Mouse (Mus musculus): ENCODE data around the gene Akr1e1. TPM values are rescaled to one million over a fixed set of nuclear protein-coding genes. Genes with fewer than 3 reads are reported as not detected.
"Not testable (repeated sequence)": the region's sequence is repeated elsewhere in the genome, so short reads cannot be mapped to it uniquely, and the experiment has no call there.

The Akr1e1 gene
- total and polyA plus RNA-seq, 2 experiments from 2014 or later: 10.0 to 31.8 TPM

- WGBS: 91% methylated on average over 4 of the region's 4 CpGs
- DNase-seq (no peak), ATAC-seq (no peak)
- Histone ChIP-seq H3K36me3 (ENCODE audit: insufficient read depth) (no peaks in the 10 kb centered on the region; the same call in 1 of the 2 replicates), H3K4me2 (ENCODE audit: low read depth) (no peak overlapping the region), H3K27ac (ENCODE audit: low read depth, low read length) (no peak overlapping the region), H3K9me3 (ENCODE audit: low read length) (no peaks in the 10 kb centered on the region), H3K27me3 (ENCODE audit: insufficient read depth, low read length) (no peaks in the 10 kb centered on the region), H3K4me1 (ENCODE audit: insufficient read depth) (no peaks in the 10 kb centered on the region), H3K9ac (no peak overlapping the region), H3K4me3 (ENCODE audit: low read depth, low read length) (no peak overlapping the region)
- no peak for TF ChIP-seq CTCF (IDR thresholded peaks at IDR 0.05; ENCODE audit: low read depth)
Measured at GRCm38 (mm10) chr13:4606821-4607220, 2.2 kb downstream of the Akr1e1 start.

GRCm38 (mm10) chr13:4603431-4603830 is 5.5 kb downstream of the Akr1e1 start:
- H3K27ac ChIP-seq (ENCODE audit: low read depth, low read length); H3K4me2 ChIP-seq (ENCODE audit: low read depth); DNase-seq; H3K9ac ChIP-seq; H3K9me3 ChIP-seq (ENCODE audit: low read length); H3K4me1 ChIP-seq (ENCODE audit: insufficient read depth); ATAC-seq; H3K4me3 ChIP-seq (ENCODE audit: low read depth, low read length); H3K27me3 ChIP-seq (ENCODE audit: insufficient read depth, low read length): not testable (repeated sequence)
- WGBS: 74% methylated on average over 3 of the region's 3 CpGs
- peaks cover 15% of the 10 kb centered on the region; the same call in 1 of the 2 replicates for H3K36me3 ChIP-seq (ENCODE audit: insufficient read depth)

GRCm38 (mm10) chr13:4576921-4577320 is 32.1 kb downstream of the Akr1e1 start:
- DNase-seq: no peak
- H3K27me3 ChIP-seq (ENCODE audit: insufficient read depth, low read length): no peaks in the 10 kb centered on the region
- no peak overlapping the region for H3K4me2 ChIP-seq (ENCODE audit: low read depth)
- H3K9me3 ChIP-seq (ENCODE audit: low read length): no peaks in the 10 kb centered on the region
- H3K4me1 ChIP-seq (ENCODE audit: insufficient read depth): no peaks in the 10 kb centered on the region
- no peak for TF ChIP-seq CTCF (IDR thresholded peaks at IDR 0.05; ENCODE audit: low read depth)
- H3K27ac ChIP-seq (ENCODE audit: low read depth, low read length): no peak overlapping the region
- no peak overlapping the region for H3K9ac ChIP-seq
- no peak overlapping the region for H3K4me3 ChIP-seq (ENCODE audit: low read depth, low read length)
- WGBS: 97% methylated on average over 1 of the region's 1 CpGs
- no peaks in the 10 kb centered on the region for H3K36me3 ChIP-seq (ENCODE audit: insufficient read depth)
- ATAC-seq: no peak

GRCm38 (mm10) chr13:4573871-4574270 is 35.1 kb downstream of the Akr1e1 start, which contains the start of gene Akr1c21:
TSS of gene Akr1c21 (plus strand) at chr13:4574075.
- Histone ChIP-seq H3K9me3 (ENCODE audit: low read length) (no peaks in the 10 kb centered on the region), H3K4me1 (ENCODE audit: insufficient read depth) (no peaks in the 10 kb centered on the region), H3K9ac (no peak within 1 kb of the TSS), H3K36me3 (ENCODE audit: insufficient read depth) (no peaks in the 10 kb centered on the region), H3K4me3 (ENCODE audit: low read depth, low read length) (no peak within 1 kb of the TSS), H3K27ac (ENCODE audit: low read depth, low read length) (no peak within 1 kb of the TSS), H3K4me2 (ENCODE audit: low read depth) (no peak within 1 kb of the TSS), H3K27me3 (ENCODE audit: insufficient read depth, low read length) (no peaks in the 10 kb centered on the region)
- DNase-seq (no peak), ATAC-seq (no peak)
- 69% methylated on average over 1 of the region's 1 CpGs for WGBS
- TF ChIP-seq CTCF (IDR thresholded peaks at IDR 0.05; ENCODE audit: low read depth): no peak

GRCm38 (mm10) chr13:4565996-4566395 is 43.0 kb downstream of the Akr1e1 start:
- Histone ChIP-seq H3K4me3 (ENCODE audit: low read depth, low read length) (no peak overlapping the region), H3K9ac (no peak overlapping the region), H3K9me3 (ENCODE audit: low read length) (no peaks in the 10 kb centered on the region), H3K36me3 (ENCODE audit: insufficient read depth) (no peaks in the 10 kb centered on the region), H3K27me3 (ENCODE audit: insufficient read depth, low read length) (no peaks in the 10 kb centered on the region), H3K4me1 (ENCODE audit: insufficient read depth) (no peaks in the 10 kb centered on the region), H3K4me2 (ENCODE audit: low read depth) (no peak overlapping the region), H3K27ac (ENCODE audit: low read depth, low read length) (no peak overlapping the region)
- no peak for TF ChIP-seq CTCF (IDR thresholded peaks at IDR 0.05; ENCODE audit: low read depth)
- ATAC-seq (no peak), DNase-seq (no peak)
- 84% methylated on average over 2 of the region's 2 CpGs for WGBS

GRCm38 (mm10) chr13:4560500-4560899 is 48.5 kb downstream of the Akr1e1 start:
- no peak for ATAC-seq
- Histone ChIP-seq H3K9ac (no peak overlapping the region), H3K27me3 (ENCODE audit: insufficient read depth, low read length) (no peaks in the 10 kb centered on the region), H3K4me2 (ENCODE audit: low read depth) (no peak overlapping the region), H3K27ac (ENCODE audit: low read depth, low read length) (no peak overlapping the region), H3K9me3 (ENCODE audit: low read length) (no peaks in the 10 kb centered on the region), H3K4me3 (ENCODE audit: low read depth, low read length) (no peak overlapping the region), H3K36me3 (ENCODE audit: insufficient read depth) (no peaks in the 10 kb centered on the region), H3K4me1 (ENCODE audit: insufficient read depth) (no peaks in the 10 kb centered on the region)
- DNase-seq: no peak
- TF ChIP-seq CTCF (IDR thresholded peaks at IDR 0.05; ENCODE audit: low read depth): no peak

GRCm38 (mm10) chr13:4559143-4559542 is 49.8 kb downstream of the Akr1e1 start:
- Histone ChIP-seq H3K4me3 (ENCODE audit: low read depth, low read length) (no peak overlapping the region), H3K36me3 (ENCODE audit: insufficient read depth) (no peaks in the 10 kb centered on the region), H3K27me3 (ENCODE audit: insufficient read depth, low read length) (no peaks in the 10 kb centered on the region), H3K4me1 (ENCODE audit: insufficient read depth) (no peaks in the 10 kb centered on the region), H3K4me2 (ENCODE audit: low read depth) (no peak overlapping the region), H3K9me3 (ENCODE audit: low read length) (no peaks in the 10 kb centered on the region), H3K27ac (ENCODE audit: low read depth, low read length) (no peak overlapping the region), H3K9ac (no peak overlapping the region)
- DNase-seq: no peak
- ATAC-seq: no peak
- TF ChIP-seq CTCF (IDR thresholded peaks at IDR 0.05; ENCODE audit: low read depth): no peak
- 78% methylated on average over 1 of the region's 1 CpGs for WGBS

Other genes starting within 250 kb of the Akr1e1 start
- gene Akr1c6, start 174.9 kb downstream of the Akr1e1 start, total RNA-seq (2014; rRNA removed): not detected in 2 replicates
- not detected in 2 replicates for gene Akr1c6, start 174.9 kb downstream of the Akr1e1 start, polyA plus RNA-seq (2015; fragmentation: Nextera tagmentation; extraction: Ambion mirVana)
- gene Akr1c20, start 85.8 kb downstream of the Akr1e1 start, total RNA-seq (2014; rRNA removed): not detected in 2 replicates
- gene Akr1c20, start 85.8 kb downstream of the Akr1e1 start, polyA plus RNA-seq (2015; fragmentation: Nextera tagmentation; extraction: Ambion mirVana): not detected in 2 replicates
- not detected in 2 replicates for gene Akr1c21, start 35.1 kb downstream of the Akr1e1 start, total RNA-seq (2014; rRNA removed)
- not detected in 2 replicates for gene Akr1c21, start 35.1 kb downstream of the Akr1e1 start, polyA plus RNA-seq (2015; fragmentation: Nextera tagmentation; extraction: Ambion mirVana)

Measured in forebrain, postnatal 0 days (tissue).